Mouse (Mus musculus): ENCODE measurements around the gene Serpinh1.

Gene Serpinh1

DNA sequence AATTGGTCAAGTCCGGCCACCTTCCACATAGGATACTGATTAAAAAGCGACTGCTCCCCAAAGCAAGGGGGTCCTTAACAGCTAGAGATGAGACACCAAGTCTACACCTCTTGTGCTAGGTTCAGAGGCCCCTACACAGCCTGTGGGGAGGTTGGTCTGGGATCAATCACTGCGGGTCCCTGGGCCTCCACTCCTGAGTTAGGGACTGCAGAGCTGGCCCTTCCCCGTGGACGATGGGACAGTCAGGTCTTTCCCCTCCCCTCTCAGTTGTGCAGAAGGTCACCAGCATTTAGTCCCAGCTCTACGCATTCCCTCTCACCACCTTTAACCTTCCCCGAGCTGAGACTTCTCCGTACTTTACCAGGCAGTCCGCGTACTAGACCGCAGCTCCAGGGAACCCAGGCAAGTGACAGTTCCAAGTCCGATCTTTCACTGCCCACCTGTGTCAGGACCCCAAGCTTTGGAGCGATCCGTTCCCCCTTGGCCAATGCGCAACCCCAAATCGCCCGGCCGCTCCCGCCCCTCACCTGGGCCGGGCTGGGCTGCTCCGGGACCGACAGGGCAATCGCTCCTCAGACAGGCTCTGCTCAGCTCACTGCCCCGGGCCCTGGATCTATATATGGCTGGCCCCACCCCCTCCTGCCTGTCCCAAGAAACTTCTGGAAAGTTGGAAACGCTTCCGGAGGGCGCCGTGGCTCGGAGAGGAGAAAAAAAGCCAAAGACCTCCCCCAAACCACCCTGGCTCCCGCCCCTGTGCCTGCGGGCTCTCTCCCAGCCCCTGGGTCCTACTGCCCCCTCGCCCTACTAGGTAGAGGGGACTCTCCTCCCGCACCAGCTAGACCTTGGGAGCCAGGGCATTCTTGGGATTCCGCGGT, at the start of gene Serpinh1:
Gene Serpinh1 (minus strand): TSS at position 714 of the 875 bp plus-strand sequence.
- peak in 1 of 2 experiments; percentile 18 for DNase-seq (ENCODE audit: low spot score in 2 of 2)

DNA sequence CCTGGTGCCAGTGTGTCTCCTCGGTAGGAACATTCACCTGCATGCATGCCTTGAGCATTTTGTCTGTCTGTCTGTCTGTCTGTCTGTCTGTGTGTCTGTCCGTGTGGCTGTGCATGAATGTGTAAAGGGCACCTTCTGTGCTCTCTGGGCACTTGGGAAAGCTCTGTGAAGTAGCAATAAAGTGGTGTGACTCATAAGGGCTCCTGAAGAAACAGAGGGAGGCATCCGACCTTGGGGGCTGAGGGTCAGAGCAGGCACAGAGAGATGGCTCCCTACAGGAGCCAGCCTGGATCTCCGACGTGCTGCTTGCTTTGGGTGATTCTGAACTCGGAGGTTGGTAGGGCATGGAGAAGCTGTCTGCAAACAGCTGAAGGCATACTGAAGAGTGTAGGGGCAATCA, 49.4 kb upstream of the Serpinh1 start:
- no peak for DNase-seq (ENCODE audit: low spot score in 2 of 2)

DNA sequence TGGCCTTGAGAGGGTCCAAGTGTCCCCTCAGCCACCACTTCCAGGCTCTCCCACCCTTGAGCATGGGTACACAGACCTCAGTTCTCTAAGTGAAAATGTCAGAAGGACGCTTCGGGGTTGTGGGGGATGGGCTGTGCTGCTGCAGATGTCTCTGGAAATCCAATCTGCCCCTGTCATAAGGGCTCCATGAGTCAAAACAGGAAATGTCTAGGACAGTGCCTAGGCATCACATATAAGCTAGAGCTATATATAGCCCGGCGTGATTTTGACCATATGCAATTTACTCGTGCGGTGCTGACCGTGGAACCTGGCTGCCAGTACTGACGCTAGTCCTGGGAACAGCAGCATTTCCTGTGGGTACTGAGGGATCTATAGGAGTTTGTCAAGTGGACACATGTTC, 48.3 kb upstream of the Serpinh1 start:
- no peak for DNase-seq (ENCODE audit: low spot score in 2 of 2)

DNA sequence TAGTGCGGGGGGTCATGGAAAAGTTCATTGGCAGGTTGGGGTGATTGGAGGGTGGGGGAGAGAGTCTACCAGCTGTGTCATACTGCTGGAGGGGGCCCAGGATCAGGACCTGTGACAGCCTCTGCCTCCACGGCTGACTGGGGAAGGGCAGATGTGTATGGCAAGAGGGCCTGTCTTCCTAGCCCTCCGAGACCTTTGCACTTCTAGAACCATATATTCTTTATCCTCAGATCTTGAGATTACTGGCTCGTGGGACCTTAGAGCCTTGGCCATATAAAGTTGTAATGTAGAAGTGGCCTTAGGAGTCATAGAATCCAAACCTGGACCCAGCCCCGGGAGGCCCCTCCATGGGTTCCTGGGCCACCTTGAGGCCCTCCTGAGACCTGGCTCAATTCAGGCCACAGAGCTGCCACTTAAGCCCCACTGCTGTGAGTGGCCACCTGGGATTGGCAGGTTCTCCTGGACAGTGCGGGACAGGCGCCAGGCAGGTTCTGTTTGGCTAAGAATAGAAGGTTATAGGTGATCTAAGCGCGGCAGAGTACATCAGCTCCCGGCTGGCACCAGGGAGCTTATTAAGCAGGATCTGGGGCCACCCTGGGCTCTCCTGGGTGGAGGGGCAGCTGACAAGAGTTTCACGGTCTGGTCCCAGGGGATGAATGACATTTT, 44.1 kb upstream of the Serpinh1 start:
- no peak for DNase-seq (ENCODE audit: low spot score in 2 of 2)

DNA sequence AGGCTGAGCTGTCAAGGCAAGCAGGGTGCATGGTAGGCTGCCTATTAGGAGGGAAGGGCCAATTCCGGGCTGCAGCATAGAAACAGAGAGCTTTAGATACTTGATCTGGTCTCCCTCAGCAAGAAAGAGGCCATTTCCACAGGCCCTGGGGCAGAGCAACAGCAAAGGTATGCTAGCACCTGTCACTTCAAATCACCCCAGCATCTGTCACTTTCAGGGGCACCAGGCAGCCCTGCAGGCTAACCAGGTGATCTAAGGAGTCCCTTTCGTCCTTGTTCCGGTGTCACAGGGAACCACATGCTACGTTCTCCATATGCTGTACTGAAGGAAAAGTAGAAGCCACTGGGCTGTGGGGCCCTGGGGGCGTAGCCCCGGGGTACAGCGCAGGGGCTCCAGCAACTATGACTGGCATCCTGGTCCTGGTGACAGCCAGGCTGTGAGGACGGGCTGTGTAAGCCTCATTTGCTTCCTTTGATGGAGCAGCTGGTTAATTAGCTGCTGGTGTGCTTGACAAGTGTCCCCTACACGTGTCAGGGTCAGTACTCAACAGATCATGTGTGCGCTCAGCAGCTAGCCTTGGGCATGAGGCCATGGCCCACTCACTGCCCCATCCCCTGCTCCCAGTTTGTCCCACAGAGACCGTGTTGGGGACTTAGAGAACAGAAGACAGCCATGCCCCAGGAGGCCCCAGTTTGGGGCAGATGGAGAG, 43.0 kb upstream of the Serpinh1 start:
- DNase-seq (ENCODE audit: low spot score in 2 of 2): no peak

DNA sequence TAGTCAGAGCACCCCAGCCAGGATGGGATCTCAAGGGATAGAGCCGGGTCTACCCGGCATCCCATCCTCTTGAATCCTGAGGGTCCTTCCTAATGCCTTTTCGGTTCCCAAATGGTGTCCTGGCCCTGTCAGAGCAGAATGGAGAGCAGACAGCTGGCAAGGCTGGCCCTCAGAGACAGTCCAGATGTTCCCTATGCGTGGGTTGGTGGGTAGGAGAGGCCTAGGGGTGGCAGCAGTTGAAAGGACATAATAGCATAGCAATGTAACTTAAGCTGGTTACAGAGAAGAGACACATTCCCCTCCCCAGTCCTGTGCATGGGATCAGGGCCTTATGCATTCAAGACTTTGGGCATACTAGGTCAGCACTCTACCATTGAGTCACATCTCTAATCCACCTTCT, 42.3 kb upstream of the Serpinh1 start:
- DNase-seq (ENCODE audit: low spot score in 2 of 2): no peak

DNA sequence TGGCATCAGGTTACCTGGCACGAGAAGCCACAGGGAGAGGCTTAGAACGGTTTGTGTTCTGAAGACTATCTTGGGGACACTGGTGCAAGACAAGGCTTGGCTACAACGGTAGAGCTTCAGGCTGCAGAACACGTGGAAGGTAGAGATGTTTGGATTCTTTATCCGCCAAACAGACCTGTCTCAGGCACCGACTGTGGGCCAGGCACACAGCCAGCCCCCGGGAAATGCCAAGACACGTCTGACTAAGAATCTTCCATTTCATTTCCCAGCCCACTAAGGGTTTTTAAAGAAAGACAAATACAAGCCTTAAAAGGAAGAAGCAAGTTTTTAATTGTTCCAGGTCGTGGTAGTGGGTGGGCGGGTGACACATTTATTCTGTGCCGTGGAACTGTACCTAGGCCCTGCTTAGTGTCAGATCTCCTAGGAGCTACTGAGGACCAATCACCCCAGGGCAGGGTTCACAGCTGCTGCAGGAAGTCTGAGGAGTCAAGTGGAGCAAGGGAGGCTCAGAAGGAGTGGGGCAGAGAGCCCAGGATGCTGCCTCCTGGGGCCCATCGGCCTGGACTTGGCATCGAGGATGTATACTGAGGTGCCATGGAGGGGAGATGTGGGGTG, 40.8 kb upstream of the Serpinh1 start:
- DNase-seq (ENCODE audit: low spot score in 2 of 2): no peak

DNA sequence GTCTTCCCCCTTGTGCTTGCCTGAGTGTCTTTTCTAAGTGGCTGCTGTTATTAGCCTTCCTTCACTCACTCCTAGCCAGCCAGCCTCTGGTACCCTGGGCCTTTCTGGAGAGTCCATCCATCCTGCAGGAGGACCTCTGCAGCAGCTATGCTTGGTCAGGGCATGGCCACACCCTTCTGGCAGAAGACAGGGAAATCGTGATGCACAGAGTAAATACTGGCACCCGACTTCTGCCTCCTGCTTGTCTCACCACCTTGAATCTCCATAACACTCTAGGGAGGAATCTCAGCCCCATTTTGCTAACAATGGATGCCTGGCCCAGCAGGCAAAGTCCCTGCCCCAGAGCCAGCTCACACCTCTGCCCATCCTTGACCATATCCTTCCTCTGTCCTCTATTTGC, 39.7 kb upstream of the Serpinh1 start:
- DNase-seq (ENCODE audit: low spot score in 2 of 2): no peak

DNA sequence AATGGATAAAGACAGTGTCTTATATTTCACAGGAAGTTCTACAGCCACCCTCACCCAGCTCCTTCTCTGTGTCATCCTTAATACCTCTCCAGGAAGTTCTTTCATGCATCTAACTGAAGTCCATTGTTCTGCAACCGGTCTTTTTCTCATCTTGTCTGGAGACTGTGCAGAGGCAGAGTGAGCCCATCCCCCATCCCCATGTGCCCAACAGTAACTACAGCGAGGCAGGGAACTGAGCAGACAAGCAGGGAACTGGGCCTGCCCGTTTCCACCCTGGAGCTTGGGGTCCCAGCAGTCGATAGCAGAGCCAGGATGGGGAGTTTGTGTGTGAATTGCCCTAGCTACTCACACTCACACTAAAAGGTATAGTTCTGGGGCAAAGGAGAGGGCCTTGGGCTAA, 37.5 kb upstream of the Serpinh1 start:
- DNase-seq (ENCODE audit: low spot score in 2 of 2): no peak

DNA sequence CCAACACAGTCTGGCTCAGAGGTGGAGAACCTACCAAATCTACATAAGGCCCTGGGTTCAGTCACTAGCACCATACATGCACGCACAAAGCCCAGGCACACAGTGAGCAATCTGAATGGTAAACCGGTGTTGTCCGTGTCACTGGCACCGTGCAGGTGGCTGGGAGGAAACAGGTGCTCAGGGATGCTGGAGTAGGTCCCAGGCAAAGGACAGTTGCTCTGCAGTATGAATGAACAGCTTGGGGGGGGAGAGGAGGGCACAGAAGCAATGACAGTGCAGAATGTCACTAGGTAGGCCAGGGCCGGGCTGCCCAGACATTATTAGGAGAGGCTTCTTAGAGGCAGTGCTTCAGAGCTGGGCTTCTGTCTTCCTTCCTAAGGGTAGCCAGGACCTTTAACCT, 34.3 kb upstream of the Serpinh1 start:
- no peak for DNase-seq (ENCODE audit: low spot score in 2 of 2)

DNA sequence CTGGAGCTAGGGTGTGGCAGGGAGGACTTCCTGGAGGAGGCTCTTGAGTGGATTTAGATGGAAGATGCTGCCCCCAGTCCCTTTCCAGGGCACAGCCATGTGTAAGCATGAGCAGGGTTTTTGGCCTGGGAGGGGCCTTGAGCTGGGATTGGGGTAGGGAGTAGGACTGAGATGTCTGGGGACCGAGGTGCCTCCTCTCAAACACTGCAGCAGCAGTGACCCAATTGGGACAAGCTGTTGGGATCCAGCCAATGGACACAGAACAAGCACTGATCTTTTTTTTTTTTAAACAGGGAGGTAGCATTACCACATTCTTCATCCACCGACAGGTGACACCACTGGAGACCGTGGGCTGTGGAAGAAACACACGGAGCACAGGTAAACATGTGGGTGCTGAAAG, 33.8 kb upstream of the Serpinh1 start:
- DNase-seq (ENCODE audit: low spot score in 2 of 2): no peak

DNA sequence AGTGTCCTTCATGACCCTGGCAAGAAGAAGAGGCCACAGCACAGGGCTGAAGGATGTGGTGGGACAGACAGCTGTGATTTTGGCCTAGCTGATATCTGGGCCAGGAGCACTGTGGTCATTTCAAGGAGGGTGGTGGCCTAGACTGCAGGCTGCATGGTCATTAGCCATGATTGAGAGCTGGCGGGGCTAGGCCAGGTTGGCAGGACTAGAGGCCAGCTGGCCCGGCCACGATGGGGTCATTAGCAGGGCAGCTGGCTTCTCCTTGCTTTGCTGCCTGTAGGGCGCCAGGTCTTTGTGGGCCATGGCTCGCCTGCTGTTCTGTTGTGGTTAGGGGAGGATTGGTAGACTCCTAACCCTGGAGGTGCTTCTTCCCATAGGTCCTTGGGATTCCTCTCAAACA, 33.0 kb upstream of the Serpinh1 start:
- DNase-seq (ENCODE audit: low spot score in 2 of 2): no peak

DNA sequence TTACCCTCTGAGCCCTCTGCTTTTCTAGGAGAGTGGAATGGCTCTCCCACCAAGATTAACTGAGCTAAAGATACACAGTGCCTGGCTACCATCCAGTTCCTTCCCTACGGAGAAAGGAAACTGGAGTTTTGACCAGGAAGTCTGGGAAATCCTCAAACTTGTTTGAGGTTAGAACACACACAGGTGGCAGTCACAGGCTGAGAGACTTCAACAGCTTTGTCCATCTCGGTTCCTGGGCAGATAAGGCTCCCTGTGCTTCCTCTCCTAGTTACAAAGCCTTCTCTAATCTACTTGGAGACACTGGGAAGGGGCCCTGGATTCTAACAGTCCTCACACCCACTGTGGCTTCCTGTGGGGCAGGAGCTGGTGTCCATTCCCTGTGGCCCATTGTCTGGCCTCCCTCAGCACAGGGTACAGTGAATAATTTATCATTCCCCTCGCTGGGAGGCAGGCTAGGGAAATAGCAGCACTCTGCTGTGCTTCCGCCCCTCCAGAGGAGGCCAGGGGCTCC, 31.1 kb upstream of the Serpinh1 start:
- DNase-seq (ENCODE audit: low spot score in 2 of 2): no peak

DNA sequence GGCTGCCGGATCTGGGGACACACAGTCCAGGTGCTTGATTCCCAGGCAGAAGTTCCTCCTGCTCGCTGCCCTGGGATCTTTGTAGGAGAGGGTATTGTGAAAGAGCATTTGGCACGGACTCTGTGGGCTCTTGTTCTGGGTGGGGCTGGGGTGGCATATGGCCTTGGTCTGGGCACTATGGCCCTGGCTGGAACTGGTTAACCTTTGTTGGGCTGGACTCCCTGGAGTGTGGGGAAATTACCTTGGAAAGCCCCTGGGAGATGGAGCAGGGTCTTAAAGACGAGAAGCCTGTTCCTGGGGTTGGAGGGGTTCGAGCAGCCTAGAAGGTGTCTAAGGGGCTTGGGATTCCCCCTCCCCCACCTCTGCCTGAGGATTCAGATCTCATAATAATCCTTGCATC, 30.2 kb upstream of the Serpinh1 start:
- no peak for DNase-seq (ENCODE audit: low spot score in 2 of 2)

DNA sequence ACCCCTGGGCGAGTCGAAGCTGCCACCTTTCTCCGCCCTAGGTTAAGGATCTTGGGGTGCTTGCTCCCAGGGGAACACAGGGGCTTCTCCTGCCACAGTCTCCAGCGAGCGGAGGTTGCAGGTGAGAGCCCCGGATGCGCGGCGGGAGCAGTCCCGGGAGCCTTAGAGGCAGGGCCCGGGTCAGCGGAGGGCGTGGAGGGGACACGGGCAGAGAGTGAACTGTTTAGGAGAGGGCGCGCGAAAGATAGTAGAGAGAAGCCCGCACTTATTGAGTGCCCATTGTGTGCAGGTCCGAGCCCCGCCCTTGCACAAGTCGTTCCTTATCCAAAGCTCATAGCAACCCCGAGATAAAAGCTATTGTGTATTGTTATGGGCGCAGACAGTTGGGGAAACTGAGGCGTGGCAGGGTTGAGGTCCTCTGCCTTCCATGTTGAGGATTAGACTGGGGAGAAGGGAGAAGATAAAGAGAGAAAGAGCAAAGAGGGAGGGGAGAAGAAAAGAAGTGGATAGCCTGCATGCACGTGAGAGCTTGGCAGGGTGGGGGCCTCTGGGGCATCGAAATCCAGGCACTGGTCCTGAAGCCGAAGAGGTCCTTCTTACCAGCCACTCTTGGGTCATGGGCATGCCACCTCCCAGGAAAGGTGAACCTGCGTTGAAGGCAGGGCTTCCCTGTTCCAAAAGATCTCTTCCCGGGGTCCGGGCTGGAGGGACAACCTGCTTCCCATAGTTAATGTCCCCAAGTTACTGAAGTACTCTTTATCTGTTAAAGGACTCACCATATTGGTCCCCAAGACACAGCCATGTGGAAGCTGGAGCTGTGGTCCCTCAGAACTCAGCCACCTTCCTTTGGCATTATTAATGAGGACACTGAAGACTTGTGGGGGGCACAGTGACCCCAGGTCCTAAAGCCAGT, 29.3 kb upstream of the Serpinh1 start:
- DNase-seq (ENCODE audit: low spot score in 2 of 2): no peak

DNA sequence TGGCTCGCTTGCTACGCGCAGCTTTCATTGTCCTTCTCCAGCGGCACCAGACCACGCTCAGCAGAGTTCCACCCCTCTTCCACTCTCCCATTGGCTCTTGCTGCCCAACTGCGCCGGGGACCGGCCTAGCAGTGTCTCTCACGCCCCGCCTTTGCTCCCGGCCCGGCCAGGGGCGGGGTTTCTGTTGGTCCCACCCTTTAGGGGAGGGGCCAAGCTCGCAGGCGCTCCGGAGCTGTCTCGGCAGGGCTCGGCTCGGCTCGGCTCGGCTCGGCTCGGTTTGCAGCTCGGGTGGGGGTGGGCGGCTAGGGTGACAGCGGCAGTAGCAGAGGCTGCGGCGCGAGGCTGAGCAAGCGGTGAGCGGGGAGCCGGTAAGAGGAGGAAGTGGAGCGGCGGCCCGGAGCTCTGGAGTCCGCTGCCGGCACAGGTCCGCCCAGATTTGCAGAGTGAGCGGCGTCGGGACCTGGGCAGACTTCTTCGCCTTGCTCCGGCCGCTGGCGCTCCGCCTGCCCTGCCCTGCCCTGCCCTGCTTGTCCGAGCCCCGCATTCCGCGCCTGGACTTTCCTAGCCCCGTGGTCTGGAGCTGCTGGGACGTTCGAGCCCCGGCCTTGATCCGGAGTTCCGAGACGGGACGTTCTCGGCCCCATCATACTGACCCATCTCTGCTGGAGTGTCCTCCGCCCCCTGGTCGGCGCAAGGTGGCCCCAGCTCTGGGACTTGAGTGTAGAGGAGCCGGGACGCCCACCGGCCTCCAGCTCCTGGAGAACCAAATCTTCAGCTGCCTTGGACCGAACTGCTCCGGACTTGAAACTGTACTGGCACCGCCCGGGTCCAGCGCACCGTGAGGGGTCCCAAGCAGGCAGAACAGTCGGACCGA, 28.4 kb upstream of the Serpinh1 start, which contains the start of gene Gdpd5:
Gene Gdpd5 (plus strand): TSS at position 201 of the 874 bp plus-strand sequence.
- peak; percentile 95 to 97 for DNase-seq (ENCODE audit: low spot score in 2 of 2)

DNA sequence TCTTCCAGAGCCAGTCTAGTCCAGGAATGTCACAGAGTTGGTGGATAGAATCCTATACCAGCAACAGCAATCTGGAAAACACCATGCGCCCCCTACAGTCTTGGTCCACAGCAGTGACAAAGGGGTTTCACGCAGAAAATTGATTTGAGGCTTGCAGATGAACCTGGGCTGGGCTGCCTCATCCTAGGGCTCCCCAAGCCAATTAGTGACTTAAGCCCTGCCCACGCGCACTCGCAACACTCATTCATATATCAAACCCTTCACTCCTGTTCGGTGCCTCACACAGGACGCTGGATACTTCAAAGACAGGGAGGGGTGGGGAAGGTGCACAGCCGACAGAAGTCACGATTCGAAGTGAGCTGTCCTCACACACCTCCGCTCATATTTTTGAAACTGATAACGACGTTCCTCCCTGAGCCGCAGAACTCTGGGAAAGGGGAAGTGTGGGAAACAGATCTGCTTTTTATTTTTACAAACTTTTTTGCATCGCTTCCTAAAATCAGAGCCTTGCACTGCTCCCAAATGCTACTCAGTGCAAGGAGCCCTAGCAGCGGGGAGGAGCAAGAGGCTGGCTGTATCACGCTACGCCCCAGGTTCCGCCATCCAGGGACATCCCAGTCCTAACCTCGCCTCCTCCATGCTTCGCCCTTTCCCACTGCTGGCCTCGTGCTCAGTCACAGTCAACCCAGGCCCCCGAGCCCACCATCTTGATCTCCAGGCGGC, 27.6 kb upstream of the Serpinh1 start:
- DNase-seq (ENCODE audit: low spot score in 2 of 2): no peak

DNA sequence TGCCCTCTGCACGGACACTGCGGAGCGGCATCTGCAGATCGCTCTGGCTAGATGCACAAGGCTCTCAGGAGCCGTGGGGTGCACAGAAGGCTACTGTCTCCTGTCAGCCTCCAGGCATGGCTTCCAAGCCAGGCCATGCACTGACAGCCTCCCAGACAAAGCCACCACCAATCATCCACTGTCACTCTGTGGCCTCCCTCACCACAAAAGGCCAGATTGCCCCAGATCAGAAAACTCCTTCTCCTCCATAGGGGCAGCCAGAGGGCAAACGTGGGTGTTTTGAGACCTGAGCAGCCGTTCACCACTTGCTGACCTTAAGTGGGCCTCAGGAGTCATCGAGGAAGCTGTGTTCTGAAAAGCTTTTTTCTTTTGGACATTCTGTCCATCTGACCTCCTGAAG, 25.8 kb upstream of the Serpinh1 start:
- DNase-seq (ENCODE audit: low spot score in 2 of 2): no peak

DNA sequence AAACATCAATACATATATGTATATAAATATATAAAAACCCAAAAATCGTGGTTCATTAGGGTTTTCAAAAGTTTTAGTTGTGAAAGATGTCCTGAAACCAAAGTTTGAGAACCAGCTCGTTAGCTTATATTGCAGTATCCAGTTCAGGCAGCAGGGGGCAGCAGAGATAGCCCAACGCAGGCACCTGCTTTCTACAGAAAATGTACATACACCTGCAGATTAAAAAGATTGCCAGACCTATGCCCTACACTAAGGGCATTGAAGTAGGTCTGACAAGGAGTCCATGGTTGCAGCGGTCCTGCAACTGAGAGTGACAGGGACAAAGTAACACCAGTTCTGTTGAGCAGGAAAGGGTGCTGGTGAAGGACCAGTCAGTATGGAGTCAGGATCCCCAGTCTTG, 22.4 kb upstream of the Serpinh1 start:
- peak; percentile 52 to 76 for DNase-seq (ENCODE audit: low spot score in 2 of 2)
